Mouse (Mus musculus) left cerebral cortex, postnatal 25 days (tissue): Measurements from ENCODE around the gene Tmem132c. TPM values are rescaled to one million over a fixed set of nuclear protein-coding genes. Genes with fewer than 3 reads are reported as not detected.

Experiments used
- DNase-seq, 2 experiments: peaks; one replicate each; pipeline ENCODE4 v3.0.0; 2022; ENCODE audit warnings: low spot score in 2 of 2, mixed read lengths in 1 of 2
- intact Hi-C: fragments of 180-260 bp; cut with DNase I; formaldehyde crosslinking; loops from one replicate; pipeline ENCODE4 v1.15.1; 2025
- total RNA-seq, 2 experiments: library from RNA; stranded (reverse); gene quantifications; 2 replicates each; pipeline ENCODE4 v1.2.3; 2021

Gene Tmem132c
- total RNA-seq, 2 experiments from 2014 or later, result 6.0 to 6.4 TPM

- no peak for DNase-seq
- intact Hi-C loops, result no loop called here
Measured at GRCm38 (mm10) chr5:127279462-127279861, 37.9 kb downstream of the Tmem132c start.

- intact Hi-C loops, result no loop called here
- DNase-seq, result no peak
Measured at GRCm38 (mm10) chr5:127281186-127281585, 39.6 kb downstream of the Tmem132c start.

- no peak for DNase-seq
- intact Hi-C loops, result no loop called here
Measured at GRCm38 (mm10) chr5:127282539-127283123, 41.0 kb downstream of the Tmem132c start.

- no peak for DNase-seq
- intact Hi-C loops, result loop anchor here (2.0 kb wide), 1 partner anchor 18 kb away; no protein-coding TSS in a partner anchor
Measured at GRCm38 (mm10) chr5:127286886-127287285, 45.3 kb downstream of the Tmem132c start.

- DNase-seq, result no peak
- intact Hi-C loops, result no loop called here
Measured at GRCm38 (mm10) chr5:127289659-127290058, 48.1 kb downstream of the Tmem132c start.

GRCm38 (mm10) chr5:127290461-127291250 is 49.0 kb downstream of the Tmem132c start:
- no peak for DNase-seq
- intact Hi-C loops, result no loop called here

GRCm38 (mm10) chr5:127291581-127291980 is 50.0 kb downstream of the Tmem132c start:
- no peak for DNase-seq
- intact Hi-C loops, result no loop called here

GRCm38 (mm10) chr5:127293698-127294097 is 52.1 kb downstream of the Tmem132c start:
- intact Hi-C loops, result no loop called here

GRCm38 (mm10) chr5:127297461-127297860 is 55.9 kb downstream of the Tmem132c start:
- DNase-seq, result no peak
- intact Hi-C loops, result loop anchor here (5.0 kb wide), 1 partner anchor 175 kb away; no protein-coding TSS in a partner anchor

More at GRCm38 (mm10) chr5:127293698-127294097, 52.1 kb downstream of the Tmem132c start:
- DNase-seq, result no peak

- intact Hi-C loops, result loop anchor here (5.0 kb wide), 1 partner anchor 174 kb away; no protein-coding TSS in a partner anchor
- DNase-seq, result no peak
Measured at GRCm38 (mm10) chr5:127298060-127298459, 56.5 kb downstream of the Tmem132c start.

GRCm38 (mm10) chr5:127299010-127299409 is 57.4 kb downstream of the Tmem132c start:
- DNase-seq, result no peak
- intact Hi-C loops, result loop anchor here (5.0 kb wide), 1 partner anchor 173 kb away; no protein-coding TSS in a partner anchor

- peak in 1 of 2 experiments; percentile 31 for DNase-seq
- intact Hi-C loops, result no loop called here
Measured at GRCm38 (mm10) chr5:127300597-127301254, 59.1 kb downstream of the Tmem132c start.

GRCm38 (mm10) chr5:127305312-127305711 is 63.7 kb downstream of the Tmem132c start:
- intact Hi-C loops, result no loop called here
- DNase-seq, result no peak

GRCm38 (mm10) chr5:127305719-127306118 is 64.1 kb downstream of the Tmem132c start:
- DNase-seq, result no peak
- intact Hi-C loops, result no loop called here

- intact Hi-C loops, result no loop called here
- no peak for DNase-seq
Measured at GRCm38 (mm10) chr5:127306726-127307125, 65.1 kb downstream of the Tmem132c start.

- DNase-seq, result no peak
- intact Hi-C loops, result no loop called here
Measured at GRCm38 (mm10) chr5:127310318-127311004, 68.9 kb downstream of the Tmem132c start.

- intact Hi-C loops, result no loop called here
- DNase-seq, result no peak
Measured at GRCm38 (mm10) chr5:127311005-127311331, 69.4 kb downstream of the Tmem132c start.

- intact Hi-C loops, result no loop called here
- no peak for DNase-seq
Measured at GRCm38 (mm10) chr5:127313634-127314033, 72.0 kb downstream of the Tmem132c start.

GRCm38 (mm10) chr5:127319096-127319779 is 77.6 kb downstream of the Tmem132c start:
- no peak for DNase-seq
- intact Hi-C loops, result no loop called here
